Mouse (Mus musculus): ENCODE measurements around the gene Smco4. TPM values are rescaled to one million over a fixed set of nuclear protein-coding genes. Genes with fewer than 3 reads are reported as not detected.

Gene Smco4
- total RNA-seq, 2 experiments from 2014 or later = 5.0 to 20.4 TPM

DNA sequence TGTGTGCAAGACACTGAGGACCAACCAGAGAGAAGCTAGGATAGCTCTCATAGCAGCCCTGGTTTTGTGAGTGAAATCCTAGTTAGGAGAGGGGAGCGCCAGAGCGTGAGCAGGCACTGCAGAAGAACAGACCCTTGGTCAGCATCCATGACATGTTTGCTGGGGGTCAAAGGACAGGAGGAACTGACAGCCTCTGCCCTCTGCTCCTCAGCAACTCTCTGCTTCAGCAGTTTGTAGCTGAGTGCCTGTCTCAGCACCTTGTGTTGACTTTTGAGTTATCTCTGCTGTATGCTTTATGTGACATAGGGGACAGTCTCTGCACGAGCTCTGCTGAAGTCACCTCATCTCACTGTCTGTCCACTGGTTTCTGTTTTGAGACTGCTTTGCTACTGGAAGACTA lies 13.6 kb downstream of the Smco4 start:
- ATAC-seq (replicated peaks; ENCODE audit: poor library complexity) = no peak

DNA sequence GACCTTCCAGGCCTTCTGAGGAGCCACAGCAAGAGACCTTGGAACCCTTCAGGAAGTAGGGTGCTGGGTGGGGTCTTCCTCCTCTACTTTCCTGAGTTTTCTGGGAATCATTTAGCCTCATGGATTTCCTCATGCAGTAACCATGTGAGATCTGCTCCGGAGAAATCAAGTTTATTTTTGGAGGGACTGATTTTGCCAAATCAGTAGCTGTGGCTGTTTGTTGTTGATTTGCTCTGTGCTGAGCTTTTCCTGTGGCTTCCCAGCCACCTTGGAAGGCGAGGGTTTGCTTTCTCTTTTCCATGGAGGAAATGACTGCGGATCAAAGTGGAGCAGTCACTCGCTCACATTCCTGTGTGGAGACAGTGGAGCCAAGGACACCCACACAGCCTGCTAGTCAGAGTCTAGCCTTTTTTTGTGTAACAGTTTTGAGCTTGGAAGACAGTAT lies 14.2 kb downstream of the Smco4 start:
- ATAC-seq (replicated peaks; ENCODE audit: poor library complexity) = no peak

DNA sequence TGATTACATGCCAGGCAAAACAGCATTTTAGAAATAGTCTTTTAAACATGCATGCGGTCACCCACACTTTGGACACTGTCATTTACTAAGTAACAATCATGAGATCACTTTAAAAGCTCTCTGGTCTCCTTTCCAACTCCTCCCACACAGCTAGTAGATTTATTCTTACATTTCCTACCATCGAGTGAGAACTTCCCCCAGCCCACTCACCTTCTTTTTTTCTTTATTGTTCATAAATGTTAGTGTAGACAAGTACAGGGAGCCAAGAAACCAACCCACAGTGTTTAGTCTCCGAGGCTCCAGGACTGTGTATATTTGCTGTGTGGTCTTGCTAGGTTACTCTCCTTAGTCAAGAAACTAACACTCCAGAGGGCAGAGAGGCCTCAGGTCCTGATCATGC lies 16.1 kb downstream of the Smco4 start:
- no peak for ATAC-seq (replicated peaks; ENCODE audit: poor library complexity)

DNA sequence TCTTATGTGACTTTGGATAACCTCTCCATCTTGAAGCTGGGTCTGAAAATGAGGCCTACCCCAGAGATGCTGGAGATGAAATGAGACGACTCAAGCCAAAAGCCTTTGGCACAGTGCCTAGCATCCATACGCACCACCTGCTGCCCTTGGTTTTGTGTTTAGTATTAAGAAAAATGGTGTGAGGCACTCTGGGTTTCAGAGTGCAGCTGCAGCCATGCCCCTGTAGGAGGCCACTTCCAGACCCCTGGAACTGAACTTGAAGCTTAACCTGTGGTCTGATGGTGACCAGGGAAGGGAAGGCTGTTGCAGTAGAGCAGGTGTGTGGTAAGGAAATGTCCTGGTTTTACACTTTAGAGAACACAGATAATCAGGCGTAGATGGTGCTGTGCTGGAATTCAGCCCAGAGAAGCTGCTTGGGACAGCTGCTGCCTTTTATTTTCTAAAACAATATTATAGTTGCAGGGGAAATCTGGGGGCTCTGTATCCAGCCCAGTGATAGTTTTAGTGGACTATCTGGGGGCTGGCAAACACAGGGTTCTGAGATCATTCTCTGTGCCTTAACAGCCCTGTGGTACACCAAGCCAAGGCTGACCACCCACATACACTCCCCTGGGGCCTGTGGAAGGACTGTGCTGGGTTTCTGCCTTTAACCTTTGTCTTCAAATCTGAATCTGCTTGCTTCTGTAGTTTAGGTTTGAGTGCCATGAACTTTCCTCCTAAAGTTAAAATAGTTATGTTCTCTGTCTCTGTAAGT lies 17.5 kb downstream of the Smco4 start:
- ATAC-seq (replicated peaks; ENCODE audit: poor library complexity) = no peak

DNA sequence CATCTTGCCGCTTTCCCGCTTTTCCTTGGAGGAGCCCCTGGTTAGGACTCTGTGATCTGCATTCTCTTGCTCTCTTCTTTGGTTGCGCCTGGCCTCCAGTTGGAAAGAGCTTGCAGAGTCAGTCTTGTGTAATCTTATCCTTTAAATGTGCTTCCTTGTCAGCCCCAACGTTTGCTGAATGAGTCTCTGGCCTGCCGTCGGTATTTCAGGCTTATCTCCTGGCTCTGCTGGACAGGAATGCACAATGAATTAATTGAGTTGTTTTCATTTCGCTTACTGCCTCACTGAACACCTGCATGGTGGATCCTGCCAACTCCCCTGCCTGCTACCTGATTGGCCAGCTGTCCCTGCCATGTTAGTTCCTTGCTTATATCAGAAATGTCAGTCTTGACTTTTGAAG lies 19.7 kb downstream of the Smco4 start:
- ATAC-seq (replicated peaks; ENCODE audit: poor library complexity) = no peak

DNA sequence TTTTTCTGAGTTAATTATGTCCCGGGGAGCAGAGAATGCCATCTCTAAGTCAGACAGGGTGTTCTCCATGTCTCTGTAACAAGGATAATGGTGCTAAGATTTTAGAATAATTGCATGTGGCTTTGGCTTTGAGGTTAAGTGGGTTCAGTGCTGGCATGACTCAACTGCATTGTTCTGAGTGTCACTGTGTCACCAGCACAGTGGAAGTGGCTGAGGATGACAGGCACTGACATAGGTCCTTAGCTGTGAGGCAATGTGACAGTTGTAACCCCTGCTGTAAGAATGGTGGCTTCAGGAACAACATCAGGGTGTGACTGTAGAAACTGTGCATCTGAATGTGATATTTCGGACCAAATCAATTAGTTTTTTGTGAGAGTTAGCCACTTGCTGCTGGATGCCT lies 22.8 kb downstream of the Smco4 start:
- ATAC-seq (replicated peaks; ENCODE audit: poor library complexity) = peak; percentile 82

DNA sequence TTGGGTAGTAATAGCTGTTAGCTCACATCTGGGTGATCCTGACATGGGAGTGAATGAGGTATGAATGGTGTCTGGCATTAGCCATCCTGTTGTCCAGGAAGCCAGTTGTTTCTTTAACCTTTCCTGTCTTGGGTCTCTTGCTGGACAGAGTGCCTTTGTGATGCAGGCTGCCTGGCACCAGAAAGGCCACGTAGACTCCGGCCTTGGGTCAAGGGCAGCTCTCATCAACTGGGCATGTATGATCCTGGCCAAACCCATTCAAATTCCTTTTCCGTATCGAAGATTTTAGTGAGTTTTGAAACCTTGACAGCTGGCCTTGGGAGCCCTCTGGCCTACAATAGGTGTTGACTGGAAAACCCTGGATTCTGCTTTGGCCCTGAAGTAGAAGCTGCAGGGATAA lies 24.7 kb downstream of the Smco4 start:
- no peak for ATAC-seq (replicated peaks; ENCODE audit: poor library complexity)

DNA sequence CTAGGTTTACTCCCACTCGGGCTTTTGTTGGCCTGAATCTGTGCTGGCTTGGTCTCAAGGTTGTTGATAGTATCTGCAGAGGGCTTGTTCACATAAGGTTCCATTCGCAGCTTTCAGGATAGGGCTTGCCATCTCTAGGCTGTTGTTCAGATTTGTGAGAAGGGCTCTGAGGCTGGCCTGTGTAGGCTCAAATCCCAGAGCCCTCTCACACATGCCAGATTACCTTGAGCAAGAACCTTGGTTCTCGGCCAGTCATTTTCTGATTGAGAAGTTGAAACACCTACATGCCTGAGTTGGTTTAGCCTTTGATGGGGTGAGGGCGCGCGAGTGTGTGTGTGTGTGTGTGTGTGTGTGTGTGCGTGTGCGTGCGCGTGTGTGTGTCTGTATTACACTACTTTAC lies 29.1 kb downstream of the Smco4 start:
- no peak for ATAC-seq (replicated peaks; ENCODE audit: poor library complexity)

DNA sequence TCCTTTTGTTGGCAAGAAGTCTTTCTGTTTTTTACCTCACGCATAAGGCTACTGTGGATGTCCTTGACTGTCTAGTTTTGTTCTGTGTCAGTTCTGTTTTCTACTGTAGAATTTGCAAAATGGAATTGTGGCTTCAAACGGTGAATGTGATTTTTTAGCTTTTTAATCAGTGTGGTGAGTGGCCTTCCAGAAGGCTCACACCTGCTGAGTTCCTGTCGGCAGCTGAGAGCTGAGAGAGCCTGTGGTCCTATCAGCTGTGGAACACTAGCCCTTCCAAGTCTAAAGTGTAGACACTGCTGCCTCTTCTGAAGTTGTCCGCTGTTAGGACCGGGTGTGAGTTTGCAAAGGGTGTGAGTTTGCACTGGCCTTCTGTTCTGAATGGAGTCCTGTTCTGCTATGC lies 29.7 kb downstream of the Smco4 start:
- ATAC-seq (replicated peaks; ENCODE audit: poor library complexity) = no peak

DNA sequence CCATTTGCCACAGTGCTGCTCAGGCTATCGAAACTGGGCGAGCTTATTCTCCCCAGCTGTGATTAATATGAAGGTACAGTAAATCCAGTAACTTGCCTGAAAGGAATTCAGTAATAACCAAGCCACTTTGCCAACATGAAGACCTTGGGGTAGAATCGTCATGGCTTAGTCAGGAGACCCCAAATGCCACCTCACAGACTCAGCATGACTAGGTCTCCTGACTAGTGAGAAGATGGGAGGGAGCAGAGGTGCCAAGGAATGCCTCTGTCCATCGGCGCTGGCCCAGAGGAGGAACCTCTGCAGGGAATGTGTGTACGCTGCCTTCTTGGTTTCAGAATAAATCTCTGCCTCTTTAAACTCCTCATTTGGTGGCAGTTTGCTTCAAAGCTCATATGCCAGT lies 30.4 kb downstream of the Smco4 start:
- no peak for ATAC-seq (replicated peaks; ENCODE audit: poor library complexity)

DNA sequence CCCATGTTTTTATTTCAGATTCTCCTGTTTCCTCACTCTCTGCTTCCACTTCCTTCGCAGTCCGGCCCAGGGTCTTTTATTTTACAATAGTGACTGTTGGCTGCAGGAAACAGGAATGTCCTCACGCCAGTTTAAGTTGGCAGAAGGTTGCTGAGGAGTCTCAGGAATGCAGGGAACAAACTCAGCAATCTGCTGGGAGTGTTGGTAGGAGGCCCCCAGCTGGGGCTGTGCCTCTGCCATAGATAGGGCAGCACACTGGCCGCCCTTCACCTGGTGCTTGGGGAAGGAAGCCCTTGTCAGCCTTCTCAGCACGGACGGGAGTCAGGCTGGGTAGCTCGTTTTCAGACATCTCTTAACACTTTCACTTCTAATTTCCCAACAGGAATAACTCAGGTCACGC lies 32.0 kb downstream of the Smco4 start:
- ATAC-seq (replicated peaks; ENCODE audit: poor library complexity) = no peak

DNA sequence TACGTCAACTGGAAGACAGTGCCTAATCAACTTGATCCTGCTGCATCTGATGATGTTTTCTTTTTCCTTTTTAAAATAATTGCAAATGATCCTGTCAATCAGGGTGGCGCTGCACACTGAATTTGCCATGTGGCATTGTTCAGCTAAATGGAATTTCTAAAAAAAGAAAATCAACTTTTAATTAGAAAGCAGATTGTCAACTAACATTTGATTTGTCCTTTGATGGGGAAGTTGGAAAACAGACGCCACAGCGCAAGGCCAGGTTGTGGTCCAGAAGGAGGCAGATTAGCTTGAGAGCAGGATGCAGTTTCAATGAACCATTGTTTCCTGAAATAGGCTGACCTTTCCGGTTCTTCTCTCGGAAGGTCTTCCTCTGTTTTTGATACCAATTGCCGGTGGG lies 33.3 kb downstream of the Smco4 start:
- ATAC-seq (replicated peaks; ENCODE audit: poor library complexity) = no peak

DNA sequence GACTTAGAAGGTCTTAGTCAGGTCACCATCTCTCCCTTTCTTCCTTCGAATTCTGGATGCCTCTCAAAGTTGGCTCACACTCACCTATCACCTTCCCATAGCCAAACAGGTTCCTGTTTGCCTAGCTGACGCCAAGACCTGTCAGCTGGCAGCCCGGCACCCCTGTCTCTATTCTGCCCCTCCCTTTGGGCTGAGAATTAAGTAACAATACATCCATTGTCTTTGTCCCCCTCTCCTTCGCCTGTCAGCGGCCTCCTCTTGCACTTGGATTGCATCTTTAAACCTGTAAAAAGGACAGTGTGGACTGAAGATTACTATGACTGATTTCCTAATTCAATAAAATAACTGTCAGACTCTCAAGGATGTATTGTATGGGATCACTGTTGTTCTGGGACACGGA lies 34.6 kb downstream of the Smco4 start:
- no peak for ATAC-seq (replicated peaks; ENCODE audit: poor library complexity)

DNA sequence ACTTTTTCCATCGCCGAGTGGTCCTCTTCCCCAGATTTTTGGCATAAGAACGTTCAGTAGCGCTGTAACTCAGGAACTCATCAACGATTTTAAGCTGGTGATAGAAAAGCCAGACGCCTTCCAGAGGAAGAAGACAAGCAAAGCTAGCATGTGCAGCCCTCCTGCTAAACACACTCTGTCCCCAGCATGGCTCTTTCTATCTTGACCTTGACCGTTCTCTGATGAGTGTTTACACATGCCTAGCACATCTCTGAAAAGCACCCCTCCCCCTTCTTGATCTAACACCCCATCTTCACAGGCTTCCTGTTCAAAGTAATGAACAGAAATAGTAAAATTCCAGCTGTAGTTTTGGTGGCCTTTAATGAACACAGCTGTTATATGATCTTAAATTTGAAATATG lies 35.1 kb downstream of the Smco4 start:
- no peak for ATAC-seq (replicated peaks; ENCODE audit: poor library complexity)

DNA sequence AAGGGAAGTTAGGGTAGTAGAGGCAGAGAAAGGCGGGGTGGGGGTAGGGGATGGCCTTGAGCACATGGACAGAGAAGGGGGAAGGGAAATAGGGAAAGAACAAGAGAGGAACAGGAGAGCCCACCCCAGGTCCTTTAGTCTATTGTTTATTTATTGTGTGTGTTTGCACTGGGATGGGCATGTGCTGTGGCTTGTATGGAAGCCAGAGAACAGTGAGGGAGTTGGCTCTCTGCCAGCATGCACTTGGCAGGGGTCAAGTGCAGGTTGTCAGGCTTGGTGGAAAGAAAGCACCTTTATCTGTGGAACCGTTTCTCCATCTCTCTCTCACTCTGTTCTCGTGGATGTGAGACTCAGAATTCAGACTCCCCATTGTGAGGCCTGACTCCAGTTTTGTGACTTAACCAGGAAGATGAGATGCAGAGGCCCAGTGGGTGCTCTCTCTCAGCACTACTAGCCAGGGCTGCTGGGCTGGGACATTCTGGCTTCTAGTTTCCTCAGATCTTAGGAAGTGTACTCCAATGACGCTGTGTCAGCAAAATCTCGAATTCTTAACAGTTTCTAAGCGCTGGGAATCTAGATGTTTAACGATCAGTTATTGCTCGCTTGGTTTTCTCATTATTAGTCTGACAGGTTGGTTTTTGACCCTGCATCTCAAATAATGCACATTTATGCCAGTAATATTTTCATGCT lies 36.2 kb downstream of the Smco4 start:
- ATAC-seq (replicated peaks; ENCODE audit: poor library complexity) = peak; percentile 20; the same call in 1 of the 2 replicates

DNA sequence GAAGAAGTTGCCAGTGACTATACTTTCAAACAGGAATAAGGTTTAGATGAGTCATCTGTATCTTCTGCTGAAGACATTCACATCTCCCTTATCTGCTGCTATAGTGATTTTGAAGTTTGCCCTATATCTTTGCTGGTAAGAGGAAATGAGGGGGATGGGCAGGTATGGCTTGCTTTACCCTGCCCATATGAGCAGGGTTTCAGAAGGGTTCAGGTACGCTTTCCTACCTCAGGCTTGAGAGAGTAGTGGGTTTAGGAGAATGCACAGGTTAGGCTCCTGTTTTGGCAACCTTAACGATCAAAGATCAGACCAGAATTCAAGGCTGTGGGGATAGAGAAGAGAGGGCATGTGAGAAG lies 36.7 kb downstream of the Smco4 start:
- ATAC-seq (replicated peaks; ENCODE audit: poor library complexity) = 0 out of 2 replicates have a peak, but pooled peaks have one; percentile 17

DNA sequence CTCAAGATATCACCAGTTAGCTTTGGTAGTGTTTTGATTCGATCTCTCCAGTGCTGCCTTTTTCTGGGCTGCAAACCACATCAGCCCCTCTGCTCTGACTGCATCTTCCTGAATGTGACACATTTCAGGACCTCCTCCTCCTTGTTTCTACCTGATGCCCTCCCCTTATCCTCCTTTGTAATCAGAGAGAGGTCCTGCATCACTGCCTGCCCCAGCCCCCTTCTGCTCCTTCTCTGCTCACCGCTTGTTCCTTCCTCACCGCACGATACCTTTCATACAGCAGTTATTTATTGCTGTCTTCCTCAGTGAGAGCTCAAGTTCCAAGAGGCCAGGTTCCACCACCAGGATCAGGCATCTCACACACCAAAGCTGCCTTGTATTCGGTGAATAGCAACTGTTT lies 38.0 kb downstream of the Smco4 start:
- ATAC-seq (replicated peaks; ENCODE audit: poor library complexity) = no peak

DNA sequence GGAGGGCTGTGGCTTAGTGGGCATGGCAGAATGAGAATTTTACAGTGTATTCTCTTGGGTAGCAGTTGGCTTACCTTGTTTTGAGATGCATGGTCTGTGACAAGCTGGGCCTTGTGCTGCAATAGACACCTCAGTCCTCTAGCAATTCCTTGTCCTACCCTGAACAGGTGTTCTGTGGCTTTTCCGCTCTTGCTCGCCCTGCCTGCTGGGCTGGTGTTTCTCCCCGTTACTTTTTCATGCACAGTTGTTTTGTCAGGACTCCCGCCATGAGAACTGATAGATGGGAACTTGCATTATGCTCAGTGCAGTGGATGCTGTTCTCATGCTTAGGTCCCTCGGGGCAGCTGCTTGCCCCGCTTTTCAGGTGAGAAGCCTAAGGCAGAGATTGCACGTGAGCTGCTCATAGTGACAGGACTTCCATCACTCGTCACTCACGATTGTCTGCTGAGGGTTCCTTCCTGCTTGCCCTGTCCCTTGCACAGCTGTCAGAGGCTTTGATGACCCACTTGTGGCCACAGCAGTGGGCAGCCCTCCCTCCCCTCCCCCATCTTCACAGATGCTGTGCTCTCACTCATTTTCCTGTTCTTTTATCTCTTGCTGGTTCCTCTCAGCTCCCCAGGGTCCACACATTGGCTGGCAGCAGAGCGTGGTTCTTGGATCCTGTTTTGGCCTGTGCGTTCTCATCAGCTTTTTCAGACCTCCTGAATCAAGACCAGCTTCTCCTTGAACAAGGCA lies 40.3 kb downstream of the Smco4 start:
- no peak for ATAC-seq (replicated peaks; ENCODE audit: poor library complexity)

DNA sequence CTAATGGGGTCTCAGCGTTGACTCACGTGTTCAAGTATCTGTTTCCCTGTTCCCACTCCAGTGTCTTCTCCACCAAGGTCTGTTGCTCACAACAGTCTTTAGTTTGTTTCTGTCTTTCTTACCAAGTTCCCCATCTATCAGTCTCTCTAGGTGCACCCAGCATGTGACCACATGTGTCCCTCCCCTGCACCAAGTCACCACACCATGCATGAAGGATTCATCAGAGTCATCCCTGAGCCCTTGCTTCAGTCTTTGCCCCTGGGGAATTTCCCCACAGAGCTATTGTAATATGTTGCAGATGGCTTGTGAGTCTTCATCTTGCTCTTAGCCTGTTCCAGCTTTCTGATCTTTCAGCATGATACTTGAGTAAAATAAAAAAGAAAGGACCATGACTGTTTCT lies 40.9 kb downstream of the Smco4 start:
- no peak for ATAC-seq (replicated peaks; ENCODE audit: poor library complexity)

DNA sequence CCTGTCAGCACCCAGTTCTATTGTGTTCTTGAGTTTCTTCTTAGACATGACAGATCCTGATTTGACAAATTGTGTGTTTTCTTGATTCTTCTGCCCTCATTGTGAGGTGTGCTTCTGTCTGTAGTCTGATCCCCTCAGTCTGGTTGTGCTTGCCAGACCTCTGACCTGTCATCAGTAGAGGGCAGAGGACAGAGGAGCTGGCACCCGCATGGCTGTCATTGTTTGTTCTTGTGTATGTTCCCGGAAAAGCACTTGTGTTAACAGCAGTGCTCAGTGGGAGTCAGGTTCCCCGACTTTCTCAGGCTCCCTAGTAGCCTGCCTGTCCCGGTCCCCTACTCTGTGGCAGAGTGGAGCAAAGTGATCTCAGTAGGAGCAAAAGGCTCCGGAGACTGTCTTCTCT lies 42.2 kb downstream of the Smco4 start:
- ATAC-seq (replicated peaks; ENCODE audit: poor library complexity) = no peak

DNA sequence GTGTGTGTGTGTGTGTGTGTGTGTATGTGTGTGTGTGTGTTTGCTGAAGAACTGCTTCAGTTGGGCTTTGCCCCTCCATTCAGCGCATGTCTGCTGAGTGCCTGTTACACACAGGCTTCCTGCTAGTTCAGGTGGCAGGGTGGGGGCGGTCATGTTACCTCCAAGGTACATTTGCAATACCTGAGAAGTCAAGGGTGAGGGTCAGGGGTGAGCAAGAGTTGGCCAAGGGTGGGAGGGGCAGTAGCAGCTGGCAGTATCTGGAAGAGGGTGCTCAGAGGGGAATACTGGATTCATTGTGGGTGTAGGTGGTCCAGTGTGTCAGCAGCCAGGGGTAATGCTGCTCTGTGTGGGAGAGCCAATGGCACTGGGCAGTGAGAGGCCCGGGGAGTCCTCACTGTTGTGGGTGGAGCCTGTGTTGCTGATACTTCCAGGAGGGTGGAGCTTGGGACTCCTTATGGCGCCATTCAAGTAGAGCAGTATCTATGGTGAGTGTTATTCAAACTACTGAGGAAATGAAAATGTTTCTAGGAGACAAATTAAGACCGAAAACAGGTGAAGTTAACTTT lies 43.7 kb downstream of the Smco4 start:
- ATAC-seq (replicated peaks; ENCODE audit: poor library complexity) = no peak
